Mouse (Mus musculus) gastrocnemius, postnatal 14 days (tissue): Measurements from ENCODE around the gene Tmem161a. TPM values are rescaled to one million over a fixed set of nuclear protein-coding genes. Genes with fewer than 3 reads are reported as not detected.
A peak's percentile ranks its signal among the peaks of the same experiment; 100 is the strongest.

ENCODE experiments used
- DNase-seq: peaks from one replicate; pipeline ENCODE4 v3.0.0; 2021; ENCODE audit warnings: mixed read lengths
- intact Hi-C: fragments of 180-260 bp; cut with DNase I; formaldehyde crosslinking; loops from one replicate; pipeline ENCODE4 v1.15.1; 2025; ENCODE audit warnings: low total_unique reads
- total RNA-seq, 2 experiments: library from RNA; stranded (reverse); gene quantifications; 2 replicates each; pipeline ENCODE4 v1.2.3; 2021

Gene Tmem161a
- total RNA-seq, 2 experiments from 2014 or later: 76.0 to 78.1 TPM

- DNase-seq: peak; percentile 67
- intact Hi-C loops: no loop called here
Measured at GRCm38 (mm10) chr8:70158069-70158853, 13.9 kb upstream of the Tmem161a start.

GRCm38 (mm10) chr8:70159211-70159610 lies 12.9 kb upstream of the Tmem161a start:
- no peak for DNase-seq
- intact Hi-C loops: no loop called here

GRCm38 (mm10) chr8:70160015-70160414 lies 12.1 kb upstream of the Tmem161a start:
- intact Hi-C loops: loop anchor here (5.0 to 10.0 kb wide), 2 partner anchors 63 to 245 kb away; no protein-coding TSS in a partner anchor

GRCm38 (mm10) chr8:70163316-70163715 lies 8.8 kb upstream of the Tmem161a start:
- intact Hi-C loops: loop anchor here (5.0 to 10.0 kb wide), 2 partner anchors 66 to 249 kb away; no protein-coding TSS in a partner anchor

More at GRCm38 (mm10) chr8:70160015-70160414, 12.1 kb upstream of the Tmem161a start:
- no peak for DNase-seq

GRCm38 (mm10) chr8:70166504-70167110 lies 5.5 kb upstream of the Tmem161a start:
- intact Hi-C loops: loop anchor here (5.0 to 10.0 kb wide), 3 partner anchors 59 to 252 kb away; no protein-coding TSS in a partner anchor
- DNase-seq: peak; percentile 73

More at GRCm38 (mm10) chr8:70163316-70163715, 8.8 kb upstream of the Tmem161a start:
- DNase-seq: no peak

- intact Hi-C loops: no loop called here
- DNase-seq: no peak
Measured at GRCm38 (mm10) chr8:70170116-70170515, 2.0 kb upstream of the Tmem161a start.

GRCm38 (mm10) chr8:70170748-70171147 lies 1.4 kb upstream of the Tmem161a start:
- intact Hi-C loops: no loop called here
- no peak for DNase-seq

GRCm38 (mm10) chr8:70171240-70171639 lies 916 bp upstream of the Tmem161a start:
- intact Hi-C loops: no loop called here

GRCm38 (mm10) chr8:70173320-70173719 lies 1.2 kb downstream of the Tmem161a start:
- intact Hi-C loops: no loop called here
- no peak for DNase-seq

More at GRCm38 (mm10) chr8:70171240-70171639, 916 bp upstream of the Tmem161a start:
- no peak for DNase-seq

GRCm38 (mm10) chr8:70174079-70174478 lies 1.9 kb downstream of the Tmem161a start:
- DNase-seq: no peak
- intact Hi-C loops: no loop called here

GRCm38 (mm10) chr8:70178231-70178630 lies 6.1 kb downstream of the Tmem161a start:
- no peak for DNase-seq
- intact Hi-C loops: loop anchor here (5.0 kb wide), 1 partner anchor 44 kb away; no protein-coding TSS in a partner anchor

GRCm38 (mm10) chr8:70179082-70179481 lies 6.9 kb downstream of the Tmem161a start:
- intact Hi-C loops: loop anchor here (5.0 kb wide), 1 partner anchor 43 kb away; no protein-coding TSS in a partner anchor
- no peak for DNase-seq

GRCm38 (mm10) chr8:70181212-70181902 lies 9.2 kb downstream of the Tmem161a start:
- intact Hi-C loops: no loop called here
- no peak for DNase-seq

- no peak for DNase-seq
- intact Hi-C loops: no loop called here
Measured at GRCm38 (mm10) chr8:70181903-70182252, 9.7 kb downstream of the Tmem161a start.

- intact Hi-C loops: no loop called here
- DNase-seq: no peak
Measured at GRCm38 (mm10) chr8:70183194-70183593, 11.0 kb downstream of the Tmem161a start.

- no peak for DNase-seq
Measured at GRCm38 (mm10) chr8:70188707-70189106, 16.6 kb downstream of the Tmem161a start.

GRCm38 (mm10) chr8:70193238-70193637 lies 21.1 kb downstream of the Tmem161a start:
- intact Hi-C loops: no loop called here
- no peak for DNase-seq

More at GRCm38 (mm10) chr8:70188707-70189106, 16.6 kb downstream of the Tmem161a start:
- intact Hi-C loops: no loop called here

GRCm38 (mm10) chr8:70194191-70194590 lies 22.0 kb downstream of the Tmem161a start:
- intact Hi-C loops: no loop called here
- DNase-seq: no peak

- DNase-seq: no peak
- intact Hi-C loops: no loop called here
Measured at GRCm38 (mm10) chr8:70195762-70196161, 23.6 kb downstream of the Tmem161a start.

- no peak for DNase-seq
- intact Hi-C loops: loop anchor here (2.0 kb wide), 1 partner anchor 27 kb away; no protein-coding TSS in a partner anchor
Measured at GRCm38 (mm10) chr8:70197603-70198002, 25.4 kb downstream of the Tmem161a start.
